In the genomic region with DNA sequence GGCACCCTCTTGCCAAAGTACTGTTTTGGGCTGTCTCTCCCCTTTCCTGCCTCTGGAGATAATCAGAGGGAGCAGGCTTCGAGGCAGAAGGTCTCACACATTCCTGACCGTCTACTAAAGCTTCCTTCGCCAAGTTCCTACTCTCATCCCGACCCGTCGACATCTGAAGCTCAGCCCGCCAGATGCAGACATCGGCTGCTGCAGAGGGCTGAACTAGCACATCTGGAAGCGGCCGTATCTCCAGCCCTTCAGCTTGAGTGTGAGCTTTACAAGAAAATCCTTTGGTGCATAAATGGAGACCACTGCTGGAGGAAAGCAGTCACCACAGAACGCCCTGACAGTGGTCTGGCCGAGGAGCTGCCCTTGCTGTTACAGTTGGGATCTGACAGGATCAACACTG, we compare ENCODE assay signal across 26 mouse cellular contexts. TPM values are rescaled to one million over a fixed set of nuclear protein-coding genes. Genes with fewer than 3 reads are reported as not detected.
DNase-seq lines count a peak whose midpoint lies in the region; ATAC-seq and TF ChIP-seq lines count a peak whose summit lies in the region.
"Had no signal": no experiment of that assay in that cellular context is flagged by ENCODE, and none has a peak within 500 bp of the region (broad histone marks: within the 10 kb centered on the region; RNA-seq: fewer than 3 reads in every experiment).

No protein-coding gene starts in this region.

- no peak overlapping the region for H3K4me3 ChIP-seq in heart, postnatal 0 days (ENCODE audit: low read depth, low read length)
- no peak overlapping the region for H3K4me3 ChIP-seq in lung, postnatal 0 days (ENCODE audit: low read depth, low read length)
- H3K4me3 ChIP-seq in lung, adult 2 months (replicated peaks; ENCODE audit: extremely low read depth, low read depth, low read length): no peak overlapping the region
- H3K4me3 ChIP-seq in limb, embryonic 10.5 days: no peak overlapping the region
- H3K4me3 ChIP-seq in stomach, postnatal 0 days (ENCODE audit: low read depth, low read length): no peak overlapping the region
- no peak overlapping the region for H3K4me3 ChIP-seq in thymus, adult 2 months (ENCODE audit: control insufficient read depth, insufficient read depth, low read length)
- no peak overlapping the region for H3K4me3 ChIP-seq in forebrain, postnatal 0 days (ENCODE audit: low read depth, low read length)
- H3K4me3 ChIP-seq: forebrain, embryonic 12.5 days; heart, adult 2 months; hindbrain, embryonic 15.5 days; neural tube, embryonic 15.5 days had no signal

- H3K4me1 ChIP-seq in heart, postnatal 0 days (ENCODE audit: control insufficient read depth, insufficient read depth): peaks cover 21% of the 10 kb centered on the region
- H3K4me1 ChIP-seq in lung, postnatal 0 days (ENCODE audit: insufficient read depth, low read depth, low read length): peaks cover 5% of the 10 kb centered on the region; the same call in 1 of the 2 replicates
- peaks cover 3% of the 10 kb centered on the region; the same call in 1 of the 2 replicates for H3K4me1 ChIP-seq in lung, adult 2 months (ENCODE audit: control insufficient read depth, insufficient read depth, low read length)
- peaks cover 33% of the 10 kb centered on the region for H3K4me1 ChIP-seq in limb, embryonic 10.5 days
- 0 out of 2 replicates have a peak, but pooled peaks cover 3% of the 10 kb centered on the region for H3K4me1 ChIP-seq in stomach, postnatal 0 days (replicated peaks; ENCODE audit: control insufficient read depth, insufficient read depth)
- H3K4me1 ChIP-seq in thymus, adult 2 months (replicated peaks; ENCODE audit: control insufficient read depth, insufficient read depth, low read length): no peaks in the 10 kb centered on the region
- no peaks in the 10 kb centered on the region for H3K4me1 ChIP-seq in forebrain, postnatal 0 days (ENCODE audit: insufficient read depth)
- H3K4me1 ChIP-seq: hindbrain, embryonic 15.5 days had no signal

- TF ChIP-seq POLR2A in lung, adult 2 months (IDR thresholded peaks at IDR 0.05; ENCODE audit: borderline replicate concordance, extremely low read depth, low read depth, low read length): no peak
- TF ChIP-seq POLR2A in thymus, adult 2 months (IDR thresholded peaks at IDR 0.05; ENCODE audit: control insufficient read depth, extremely low read depth, insufficient read depth, low read length, poor library complexity): no peak

- H3K36me3 ChIP-seq in heart, postnatal 0 days (replicated peaks; ENCODE audit: control insufficient read depth, insufficient read depth, low read length): peaks cover 31% of the 10 kb centered on the region
- peaks cover 22% of the 10 kb centered on the region; the same call in 1 of the 2 replicates for H3K36me3 ChIP-seq in lung, postnatal 0 days (ENCODE audit: insufficient read depth, low read length)
- H3K36me3 ChIP-seq in limb, embryonic 10.5 days: peaks cover 41% of the 10 kb centered on the region
- H3K36me3 ChIP-seq in stomach, postnatal 0 days (ENCODE audit: control insufficient read depth, insufficient read depth, low read length): peaks cover 16% of the 10 kb centered on the region
- peaks cover 25% of the 10 kb centered on the region for H3K36me3 ChIP-seq in thymus, adult 2 months (ENCODE audit: control insufficient read depth, insufficient read depth, low read length)
- H3K36me3 ChIP-seq in forebrain, postnatal 0 days (ENCODE audit: insufficient read depth): peaks cover 22% of the 10 kb centered on the region

- no peak for TF ChIP-seq EP300 in heart, postnatal 0 days (IDR thresholded peaks at IDR 0.05; ENCODE audit: low read depth)
- TF ChIP-seq EP300 in lung, postnatal 0 days (IDR thresholded peaks at IDR 0.05): no peak
- TF ChIP-seq EP300 in stomach, postnatal 0 days (optimal IDR thresholded peaks at IDR 0.05): no peak

- H3K27me3 ChIP-seq in heart, postnatal 0 days (ENCODE audit: control insufficient read depth, insufficient read depth, low read length): no peaks in the 10 kb centered on the region
- H3K27me3 ChIP-seq in lung, postnatal 0 days (replicated peaks; ENCODE audit: insufficient read depth, low read length): no peaks in the 10 kb centered on the region
- no peaks in the 10 kb centered on the region for H3K27me3 ChIP-seq in limb, embryonic 10.5 days (ENCODE audit: low read depth, poor library complexity, severe bottlenecking)
- H3K27me3 ChIP-seq in stomach, postnatal 0 days (ENCODE audit: control insufficient read depth, insufficient read depth, low read length): no peaks in the 10 kb centered on the region
- no peaks in the 10 kb centered on the region for H3K27me3 ChIP-seq in thymus, adult 2 months (ENCODE audit: control insufficient read depth, insufficient read depth, low read length)
- no peaks in the 10 kb centered on the region for H3K27me3 ChIP-seq in forebrain, postnatal 0 days (ENCODE audit: insufficient read depth, low read length)
- H3K27me3 ChIP-seq: forebrain, embryonic 12.5 days; hindbrain, embryonic 15.5 days; neural tube, embryonic 15.5 days had no signal

- no peak for TF ChIP-seq CTCF in heart, postnatal 0 days (IDR thresholded peaks at IDR 0.05; ENCODE audit: low read depth)
- TF ChIP-seq CTCF in lung, postnatal 0 days (IDR thresholded peaks at IDR 0.05): 0 out of 2 replicates have a peak, but pooled peaks have one; percentile 7
- TF ChIP-seq CTCF in lung, adult 2 months (IDR thresholded peaks at IDR 0.05; ENCODE audit: insufficient read depth, low read length): no peak
- TF ChIP-seq CTCF in stomach, postnatal 0 days (IDR thresholded peaks at IDR 0.05; ENCODE audit: low read depth): peak; percentile 22; the same call in 1 of the 2 replicates
- TF ChIP-seq CTCF in thymus, adult 2 months (IDR thresholded peaks at IDR 0.05; ENCODE audit: borderline replicate concordance, control insufficient read depth, extremely low read depth, insufficient read depth, low read length, poor library complexity): no peak
- no peak for TF ChIP-seq CTCF in forebrain, postnatal 0 days (IDR thresholded peaks at IDR 0.05; ENCODE audit: low read depth)

- ATAC-seq in heart, postnatal 0 days (ENCODE audit: insufficient read depth, low read depth): 0 out of 2 replicates have a peak, but pooled peaks have one; percentile 7
- no peak for ATAC-seq in lung, postnatal 0 days
- no peak for ATAC-seq in stomach, postnatal 0 days (ENCODE audit: low FRiP score, low TSS enrichment)
- ATAC-seq in forebrain, postnatal 0 days: no peak
- ATAC-seq: activated CD4-positive, CD25-positive, alpha-beta regulatory T cell, adult 4 months; midbrain, embryonic 16.5 days had no signal

- 25% methylated on average over 12 of the region's 12 CpGs for WGBS in heart, postnatal 0 days
- 51% methylated on average over 12 of the region's 12 CpGs for WGBS in lung, postnatal 0 days
- 72% methylated on average over 12 of the region's 12 CpGs for WGBS in lung, adult 2 months
- WGBS in limb, embryonic 10.5 days: 53% methylated on average over 12 of the region's 12 CpGs
- 56% methylated on average over 12 of the region's 12 CpGs for WGBS in stomach, postnatal 0 days
- WGBS in thymus, adult 2 months: 95% methylated on average over 12 of the region's 12 CpGs
- 85% methylated on average over 12 of the region's 12 CpGs for WGBS in forebrain, postnatal 0 days

- DNase-seq in heart, postnatal 0 days (ENCODE audit: low spot score): no peak
- no peak for DNase-seq in heart, postnatal 4 days
- no peak for DNase-seq in lung, postnatal 0 days (ENCODE audit: low spot score)
- no peak for DNase-seq in lung, adult 2 months
- DNase-seq in limb, embryonic 10.5 days (ENCODE audit: low spot score): peak; percentile 36
- DNase-seq in stomach, postnatal 0 days (ENCODE audit: low spot score): no peak
- DNase-seq in thymus, adult 2 months: no peak
- DNase-seq in forebrain, postnatal 0 days: no peak
- DNase-seq: adrenal gland, postnatal 14 days; cerebellum, adult 11 months; cerebellum, postnatal 10 days; gastrocnemius, postnatal 10 days; heart, adult 2 months; kidney, adult 18-20 months; kidney, postnatal 25 days; left cerebral cortex, postnatal 4 days; lung, postnatal 36 days; thymus, postnatal 4 days had no signal

- no peaks in the 10 kb centered on the region for H3K9me3 ChIP-seq in heart, postnatal 0 days (replicated peaks; ENCODE audit: control insufficient read depth, low read length)
- no peaks in the 10 kb centered on the region for H3K9me3 ChIP-seq in lung, postnatal 0 days (ENCODE audit: low read length)
- H3K9me3 ChIP-seq in limb, embryonic 10.5 days (replicated peaks): no peaks in the 10 kb centered on the region
- no peaks in the 10 kb centered on the region for H3K9me3 ChIP-seq in stomach, postnatal 0 days (ENCODE audit: control insufficient read depth, low read length)
- no peaks in the 10 kb centered on the region for H3K9me3 ChIP-seq in forebrain, postnatal 0 days (ENCODE audit: low read length)
- H3K9me3 ChIP-seq: forebrain, embryonic 12.5 days; hindbrain, embryonic 15.5 days; neural tube, embryonic 15.5 days had no signal

- H3K27ac ChIP-seq in heart, postnatal 0 days (ENCODE audit: low read depth): peak overlapping the region; percentile 28; the same call in 1 of the 2 replicates
- H3K27ac ChIP-seq in lung, postnatal 0 days (ENCODE audit: low read length): no peak overlapping the region
- H3K27ac ChIP-seq in limb, embryonic 10.5 days: no peak overlapping the region
- no peak overlapping the region for H3K27ac ChIP-seq in stomach, postnatal 0 days (replicated peaks)
- no peak overlapping the region for H3K27ac ChIP-seq in thymus, adult 2 months (ENCODE audit: control insufficient read depth, insufficient read depth, low read length)
- H3K27ac ChIP-seq in forebrain, postnatal 0 days (ENCODE audit: low read depth, low read length): no peak overlapping the region
- H3K27ac ChIP-seq: forebrain, embryonic 12.5 days; heart, adult 2 months; hindbrain, embryonic 15.5 days; liver, embryonic 14.5 days; neural tube, embryonic 15.5 days had no signal

- H3K4me2 ChIP-seq in heart, postnatal 0 days (ENCODE audit: low read depth, low read length): no peak overlapping the region
- no peak overlapping the region for H3K4me2 ChIP-seq in lung, postnatal 0 days (replicated peaks; ENCODE audit: low read depth, low read length)
- no peak overlapping the region for H3K4me2 ChIP-seq in stomach, postnatal 0 days (replicated peaks; ENCODE audit: low read depth)
- no peak overlapping the region for H3K4me2 ChIP-seq in forebrain, postnatal 0 days (ENCODE audit: low read depth)
- H3K4me2 ChIP-seq: forebrain, embryonic 12.5 days; hindbrain, embryonic 15.5 days; neural tube, embryonic 15.5 days had no signal

- H3K9ac ChIP-seq in heart, postnatal 0 days (replicated peaks; ENCODE audit: low read depth, low read length): no peak overlapping the region
- no peak overlapping the region for H3K9ac ChIP-seq in lung, postnatal 0 days (replicated peaks; ENCODE audit: low read depth)
- H3K9ac ChIP-seq in stomach, postnatal 0 days (ENCODE audit: low read length): no peak overlapping the region; the same call in 1 of the 2 replicates
- H3K9ac ChIP-seq in forebrain, postnatal 0 days: no peak overlapping the region
- H3K9ac ChIP-seq: forebrain, embryonic 12.5 days; hindbrain, embryonic 15.5 days; liver, embryonic 14.5 days; neural tube, embryonic 15.5 days had no signal

RNA-seq across cellular contexts. Expression of gene Rsc1a1, which starts 4.5 kb away (rescaled TPM):
- 2.1 and 11.9 TPM in 2 replicates for total RNA-seq in heart, postnatal 0 days (2014; rRNA removed; ENCODE audit: low replicate concordance)
- not detected in 2 replicates for polyA plus RNA-seq in heart, postnatal 0 days (2015; fragmentation: Nextera tagmentation; extraction: Ambion mirVana)
- total RNA-seq in heart, postnatal 4 days (2021): 1 to 10 TPM; 1.6 to 4.0 TPM
- not detected in 2 replicates for polyA plus RNA-seq in lung, postnatal 0 days (2015; fragmentation: Nextera tagmentation; extraction: Ambion mirVana)
- 9.0 and 14.1 TPM in 2 replicates for polyA plus RNA-seq in lung, adult 2 months (2012; rRNA removed)
- polyA plus RNA-seq in limb, embryonic 10.5 days (2016; fragmentation: Nextera tagmentation; extraction: Ambion mirVana): 1.3 and 3.0 TPM in 2 replicates
- not detected in 2 replicates for polyA plus RNA-seq in stomach, postnatal 0 days (2015; fragmentation: Nextera tagmentation; extraction: Ambion mirVana)
- 8.5 and 14.4 TPM in 2 replicates for polyA plus RNA-seq in thymus, adult 2 months (2012; rRNA removed)
- 3.1 and 4.8 TPM in 2 replicates for total RNA-seq in forebrain, postnatal 0 days (2014; rRNA removed)
- 0.36 and 0.53 TPM in 2 replicates for polyA plus RNA-seq in forebrain, postnatal 0 days (2015; fragmentation: Nextera tagmentation; extraction: Ambion mirVana)
- total RNA-seq: heart, adult 2 months; heart, postnatal 25 days; left cerebral cortex, adult 18-20 months had no signal
- polyA plus RNA-seq: activated CD4-positive, CD25-positive, alpha-beta regulatory T cell, adult 4 months; neural tube, embryonic 15.5 days had no signal

RNA-seq across cellular contexts. Expression of gene Plekhm2, which starts 16.2 kb away (rescaled TPM):
- 43.3 and 52.9 TPM in 2 replicates for total RNA-seq in heart, postnatal 0 days (2014; rRNA removed; ENCODE audit: low replicate concordance)
- polyA plus RNA-seq in heart, postnatal 0 days (2015; fragmentation: Nextera tagmentation; extraction: Ambion mirVana): 5.6 and 7.0 TPM in 2 replicates
- 10 to 100 TPM; 57.5 to 64.5 TPM for total RNA-seq in heart, postnatal 4 days (2021)
- polyA plus RNA-seq in lung, postnatal 0 days (2015; fragmentation: Nextera tagmentation; extraction: Ambion mirVana): 5.2 and 5.3 TPM in 2 replicates
- 45.7 and 52.3 TPM in 2 replicates for polyA plus RNA-seq in lung, adult 2 months (2012; rRNA removed)
- 5.0 and 5.6 TPM in 2 replicates for polyA plus RNA-seq in limb, embryonic 10.5 days (2016; fragmentation: Nextera tagmentation; extraction: Ambion mirVana)
- 3.5 and 4.3 TPM in 2 replicates for polyA plus RNA-seq in stomach, postnatal 0 days (2015; fragmentation: Nextera tagmentation; extraction: Ambion mirVana)
- polyA plus RNA-seq in thymus, adult 2 months (2012; rRNA removed): 58.5 and 71.4 TPM in 2 replicates
- total RNA-seq in forebrain, postnatal 0 days (2014; rRNA removed): 27.3 and 33.7 TPM in 2 replicates
- polyA plus RNA-seq in forebrain, postnatal 0 days (2015; fragmentation: Nextera tagmentation; extraction: Ambion mirVana): 5.0 and 5.6 TPM in 2 replicates

RNA-seq across cellular contexts. Expression of gene Ddi2, which starts 42.3 kb away (rescaled TPM):
- 28.2 and 32.8 TPM in 2 replicates for total RNA-seq in heart, postnatal 0 days (2014; rRNA removed; ENCODE audit: low replicate concordance)
- 10.9 and 11.5 TPM in 2 replicates for polyA plus RNA-seq in heart, postnatal 0 days (2015; fragmentation: Nextera tagmentation; extraction: Ambion mirVana)
- total RNA-seq in heart, postnatal 4 days (2021): 10 to 100 TPM; 34.9 to 36.8 TPM
- polyA plus RNA-seq in lung, postnatal 0 days (2015; fragmentation: Nextera tagmentation; extraction: Ambion mirVana): 16.8 and 19.7 TPM in 2 replicates
- polyA plus RNA-seq in lung, adult 2 months (2012; rRNA removed): 19.7 and 20.2 TPM in 2 replicates
- 33.2 and 33.8 TPM in 2 replicates for polyA plus RNA-seq in limb, embryonic 10.5 days (2016; fragmentation: Nextera tagmentation; extraction: Ambion mirVana)
- polyA plus RNA-seq in stomach, postnatal 0 days (2015; fragmentation: Nextera tagmentation; extraction: Ambion mirVana): 14.4 TPM in 2 replicates
- polyA plus RNA-seq in thymus, adult 2 months (2012; rRNA removed): 15.6 and 25.5 TPM in 2 replicates
- 17.2 and 20.7 TPM in 2 replicates for total RNA-seq in forebrain, postnatal 0 days (2014; rRNA removed)
- polyA plus RNA-seq in forebrain, postnatal 0 days (2015; fragmentation: Nextera tagmentation; extraction: Ambion mirVana): 8.2 and 11.1 TPM in 2 replicates

RNA-seq across cellular contexts. Expression of gene Slc25a34, which starts 57.3 kb away (rescaled TPM):
- total RNA-seq in heart, postnatal 0 days (2014; rRNA removed; ENCODE audit: low replicate concordance): 12.8 and 56.2 TPM in 2 replicates
- polyA plus RNA-seq in heart, postnatal 0 days (2015; fragmentation: Nextera tagmentation; extraction: Ambion mirVana): 17.9 and 20.6 TPM in 2 replicates
- total RNA-seq in heart, postnatal 4 days (2021): 10 to 100 TPM; 32.5 to 33.6 TPM
- polyA plus RNA-seq in lung, postnatal 0 days (2015; fragmentation: Nextera tagmentation; extraction: Ambion mirVana): 1.1 and 1.2 TPM in 2 replicates
- polyA plus RNA-seq in lung, adult 2 months (2012; rRNA removed): 2.3 and 3.9 TPM in 2 replicates
- 0.05 TPM in 1 of 2 replicates, not detected in the other for polyA plus RNA-seq in limb, embryonic 10.5 days (2016; fragmentation: Nextera tagmentation; extraction: Ambion mirVana)
- polyA plus RNA-seq in stomach, postnatal 0 days (2015; fragmentation: Nextera tagmentation; extraction: Ambion mirVana): 1.6 and 1.8 TPM in 2 replicates
- 2.6 and 12.3 TPM in 2 replicates for polyA plus RNA-seq in thymus, adult 2 months (2012; rRNA removed)
- total RNA-seq in forebrain, postnatal 0 days (2014; rRNA removed): 4.0 and 4.8 TPM in 2 replicates
- polyA plus RNA-seq in forebrain, postnatal 0 days (2015; fragmentation: Nextera tagmentation; extraction: Ambion mirVana): 0.72 and 1.1 TPM in 2 replicates
- polyA plus RNA-seq: activated CD4-positive, CD25-positive, alpha-beta regulatory T cell, adult 4 months; forebrain, embryonic 12.5 days had no signal

Comparison
In these comparisons a context has a peak if more than half of its experiments do, and no peak if none do; other contexts are left out.
1. CTCF ChIP-seq: peak in lung, postnatal 0 days (single experiment) and stomach, postnatal 0 days (single experiment); none in heart, postnatal 0 days (single experiment), lung, adult 2 months (single experiment), thymus, adult 2 months (single experiment) and forebrain, postnatal 0 days (single experiment).